Mouse (Mus musculus): ENCODE results near the gene Ttc30a2. TPM values are rescaled to one million over a fixed set of nuclear protein-coding genes. Genes with fewer than 3 reads are reported as not detected.

Ttc30a2 gene
- total and polyA plus RNA-seq, 2 experiments, result 0.09 to 0.18 TPM

DNA sequence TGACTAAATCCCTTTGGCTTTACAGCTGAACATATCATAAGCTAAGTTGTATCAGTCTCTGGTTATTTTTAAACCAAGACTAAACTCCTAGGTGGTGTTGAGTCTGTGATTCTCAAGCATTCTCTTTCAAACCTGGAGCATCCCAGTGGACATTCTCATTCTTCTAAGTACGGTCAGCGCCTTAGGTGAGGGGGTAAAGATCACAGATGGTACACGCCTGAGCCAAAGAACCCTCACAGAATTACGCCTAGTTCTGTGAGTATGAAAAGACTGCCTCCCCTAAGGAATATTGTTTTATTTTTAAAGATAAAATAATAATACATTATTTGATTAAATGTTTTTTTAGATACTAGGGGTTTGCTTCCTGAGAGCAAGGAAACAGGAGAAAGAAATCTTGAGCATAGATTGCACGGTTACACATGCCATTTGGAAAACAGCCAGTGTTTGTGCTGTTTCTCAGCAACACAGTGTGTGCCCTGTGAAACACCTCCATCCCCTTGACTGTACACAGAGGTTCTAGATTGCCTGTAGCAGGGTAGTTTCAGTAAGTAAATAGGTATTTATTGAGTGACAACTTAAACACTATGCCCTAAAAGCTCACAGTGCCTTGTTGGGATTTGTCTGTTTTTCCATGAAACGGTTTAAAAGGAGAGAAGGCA is 48.1 kb downstream of the Ttc30a2 start:
- Histone ChIP-seq H3K27me3 (ENCODE audit: control insufficient read depth, insufficient read depth, low read length) (no peaks in the 10 kb centered on the region), H3K27ac (replicated peaks; ENCODE audit: insufficient read depth, low read depth, low read length) (no peak overlapping the region), H3K4me3 (ENCODE audit: insufficient read depth, low read depth, low read length) (no peak overlapping the region), H3K4me1 (ENCODE audit: control insufficient read depth, insufficient read depth, low read length) (no peaks in the 10 kb centered on the region), H3K79me2 (ENCODE audit: control insufficient read depth, insufficient read depth, low read length) (no peaks in the 10 kb centered on the region), H3K36me3 (ENCODE audit: control insufficient read depth, insufficient read depth, low read length) (peaks cover 19% of the 10 kb centered on the region), H3K9ac (ENCODE audit: low read depth, low read length) (no peak overlapping the region)
- DNase-seq (ENCODE audit: extremely low read depth, low read depth, low spot score), result no peak
- TF ChIP-seq CTCF (IDR thresholded peaks at IDR 0.05; ENCODE audit: low read depth, low read length) (no peak), POLR2A (IDR thresholded peaks at IDR 0.05; ENCODE audit: extremely low read depth, insufficient read depth, low read length) (no peak)
- 86% methylated on average over 6 of the region's 6 CpGs for WGBS

DNA sequence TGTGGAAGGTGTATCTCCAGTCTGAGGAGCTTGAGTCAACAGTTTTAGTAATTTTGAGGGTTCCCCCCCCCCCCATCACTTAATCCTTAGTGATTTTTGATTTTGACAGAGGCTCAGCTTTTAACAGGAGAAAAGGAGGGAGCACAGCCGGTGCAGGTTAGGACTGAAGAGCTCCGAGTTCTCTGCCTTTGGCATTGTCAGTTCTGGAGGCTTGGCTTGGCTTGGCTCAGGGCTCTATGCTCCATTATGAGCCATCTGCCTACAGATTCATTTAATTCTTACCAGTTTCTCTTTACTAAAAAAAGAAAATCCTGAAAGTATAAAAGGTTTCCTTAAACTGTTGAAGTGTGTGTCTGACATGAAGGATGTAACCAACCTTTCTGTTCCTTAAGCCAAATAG is 48.8 kb downstream of the Ttc30a2 start:
- Histone ChIP-seq H3K9ac (ENCODE audit: low read depth, low read length) (no peak overlapping the region), H3K4me1 (ENCODE audit: control insufficient read depth, insufficient read depth, low read length) (no peaks in the 10 kb centered on the region), H3K4me3 (ENCODE audit: insufficient read depth, low read depth, low read length) (no peak overlapping the region), H3K27ac (replicated peaks; ENCODE audit: insufficient read depth, low read depth, low read length) (no peak overlapping the region), H3K27me3 (ENCODE audit: control insufficient read depth, insufficient read depth, low read length) (no peaks in the 10 kb centered on the region), H3K79me2 (ENCODE audit: control insufficient read depth, insufficient read depth, low read length) (no peaks in the 10 kb centered on the region), H3K36me3 (ENCODE audit: control insufficient read depth, insufficient read depth, low read length) (peaks cover 19% of the 10 kb centered on the region)
- TF ChIP-seq POLR2A (IDR thresholded peaks at IDR 0.05; ENCODE audit: extremely low read depth, insufficient read depth, low read length) (no peak), CTCF (IDR thresholded peaks at IDR 0.05; ENCODE audit: low read depth, low read length) (no peak)
- 95% methylated on average over 2 of the region's 2 CpGs for WGBS
- no peak for DNase-seq (ENCODE audit: extremely low read depth, low read depth, low spot score)

DNA sequence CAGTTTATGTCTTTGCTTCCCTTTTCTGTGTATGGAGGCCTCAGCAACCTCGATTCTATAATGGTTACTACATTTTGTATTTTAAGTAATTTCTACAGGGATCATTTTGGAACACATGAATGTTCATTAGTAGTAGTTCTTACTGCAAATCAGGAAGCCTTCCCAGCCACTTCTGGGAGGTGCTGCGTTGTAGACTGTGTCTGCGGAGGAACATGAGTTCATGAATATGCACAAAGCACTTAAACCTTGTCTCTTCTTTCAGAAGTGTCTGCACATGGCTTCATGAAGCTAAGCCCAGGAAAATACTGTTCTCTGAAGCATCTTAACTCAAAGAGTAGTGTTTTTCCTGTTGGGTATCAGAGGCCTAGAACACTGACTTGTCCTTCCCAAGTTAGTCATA is 50.0 kb downstream of the Ttc30a2 start:
- H3K27ac ChIP-seq (replicated peaks; ENCODE audit: insufficient read depth, low read depth, low read length), result no peak overlapping the region
- no peak overlapping the region for H3K4me3 ChIP-seq (ENCODE audit: insufficient read depth, low read depth, low read length)
- DNase-seq (ENCODE audit: extremely low read depth, low read depth, low spot score), result no peak
- H3K27me3 ChIP-seq (ENCODE audit: control insufficient read depth, insufficient read depth, low read length), result no peaks in the 10 kb centered on the region
- WGBS, result 91% methylated on average over 3 of the region's 3 CpGs
- no peaks in the 10 kb centered on the region for H3K79me2 ChIP-seq (ENCODE audit: control insufficient read depth, insufficient read depth, low read length)
- TF ChIP-seq POLR2A (IDR thresholded peaks at IDR 0.05; ENCODE audit: extremely low read depth, insufficient read depth, low read length) (no peak), CTCF (IDR thresholded peaks at IDR 0.05; ENCODE audit: low read depth, low read length) (no peak)
- no peak overlapping the region for H3K9ac ChIP-seq (ENCODE audit: low read depth, low read length)
- H3K4me1 ChIP-seq (ENCODE audit: control insufficient read depth, insufficient read depth, low read length), result no peaks in the 10 kb centered on the region
- peaks cover 19% of the 10 kb centered on the region for H3K36me3 ChIP-seq (ENCODE audit: control insufficient read depth, insufficient read depth, low read length)

DNA sequence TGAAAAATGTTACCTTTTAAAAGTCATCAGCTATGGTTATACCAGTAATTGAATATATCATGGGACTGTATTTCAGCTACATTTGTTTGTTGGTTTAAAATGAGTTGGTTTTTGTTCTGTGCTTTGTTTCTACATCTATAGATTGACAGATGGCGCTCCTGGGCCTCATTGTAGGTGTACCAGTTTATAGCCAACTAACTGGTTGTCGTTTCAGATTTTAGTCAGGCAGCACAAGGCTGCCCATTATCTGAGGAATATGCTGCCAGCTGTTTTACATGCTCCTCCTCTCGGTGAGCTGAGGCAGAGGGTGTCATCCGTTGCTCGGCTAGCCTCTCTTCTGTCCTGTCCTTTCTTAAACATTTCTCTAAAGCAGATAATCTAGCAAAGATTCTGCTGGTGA is 51.9 kb downstream of the Ttc30a2 start:
- Histone ChIP-seq H3K36me3 (ENCODE audit: control insufficient read depth, insufficient read depth, low read length) (peaks cover 19% of the 10 kb centered on the region), H3K4me1 (ENCODE audit: control insufficient read depth, insufficient read depth, low read length) (no peaks in the 10 kb centered on the region), H3K79me2 (ENCODE audit: control insufficient read depth, insufficient read depth, low read length) (no peaks in the 10 kb centered on the region), H3K27me3 (ENCODE audit: control insufficient read depth, insufficient read depth, low read length) (no peaks in the 10 kb centered on the region), H3K4me3 (ENCODE audit: insufficient read depth, low read depth, low read length) (no peak overlapping the region), H3K27ac (replicated peaks; ENCODE audit: insufficient read depth, low read depth, low read length) (no peak overlapping the region), H3K9ac (ENCODE audit: low read depth, low read length) (no peak overlapping the region)
- TF ChIP-seq POLR2A (IDR thresholded peaks at IDR 0.05; ENCODE audit: extremely low read depth, insufficient read depth, low read length) (no peak), CTCF (IDR thresholded peaks at IDR 0.05; ENCODE audit: low read depth, low read length) (no peak)
- DNase-seq (ENCODE audit: extremely low read depth, low read depth, low spot score), result no peak
- WGBS, result 83% methylated on average over 5 of the region's 5 CpGs

Other genes with a start within 250 kb of the Ttc30a2 start
- 10.6 and 10.9 TPM in 2 replicates for gene Agps, start 146.0 kb downstream of the Ttc30a2 start, total RNA-seq (2014; rRNA removed)
- 1.3 and 1.6 TPM in 2 replicates for gene Agps, start 146.0 kb downstream of the Ttc30a2 start, polyA plus RNA-seq (2012; rRNA removed)
- 5.5 and 8.7 TPM in 2 replicates for gene Ttc30b, start 39.6 kb downstream of the Ttc30a2 start, total RNA-seq (2014; rRNA removed)
- gene Ttc30b, start 39.6 kb downstream of the Ttc30a2 start, polyA plus RNA-seq (2012; rRNA removed), result 3.5 and 4.1 TPM in 2 replicates
- gene Ttc30a1, start 3.8 kb upstream of the Ttc30a2 start, total RNA-seq (2014; rRNA removed), result 1.3 and 1.4 TPM in 2 replicates
- gene Ttc30a1, start 3.8 kb upstream of the Ttc30a2 start, polyA plus RNA-seq (2012; rRNA removed), result 0.92 and 0.98 TPM in 2 replicates

Data from liver, adult 2 months (tissue).